Mouse (Mus musculus): ENCODE results near the gene Gprin2. TPM values are rescaled to one million over a fixed set of nuclear protein-coding genes. Genes with fewer than 3 reads are reported as not detected.
A peak's percentile ranks its signal among the peaks of the same experiment; 100 is the strongest.

The Gprin2 gene
- polyA plus RNA-seq, 1 experiment from 2014 or later, result 2.0 TPM

DNA sequence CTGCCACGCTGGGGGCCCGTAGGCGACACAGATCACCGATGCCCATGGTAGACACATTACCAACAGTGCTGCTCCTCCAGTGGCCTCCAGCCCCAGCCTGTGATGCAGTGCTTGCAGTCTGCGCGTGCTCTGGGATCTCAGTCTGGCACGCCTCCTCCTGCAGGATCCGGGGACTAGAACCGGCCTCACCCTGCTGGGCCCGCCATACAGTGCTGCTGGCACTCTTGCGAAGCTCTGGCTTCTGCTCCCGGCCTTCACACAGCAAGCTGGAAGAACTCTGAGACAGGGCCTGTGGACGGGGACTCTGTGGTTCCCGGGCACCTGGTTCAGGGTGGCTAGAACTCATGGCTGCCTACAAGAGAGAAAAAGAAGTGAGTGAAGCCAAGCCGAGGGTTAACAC, 6.0 kb downstream of the Gprin2 start:
- H3K4me3 ChIP-seq, result no peak overlapping the region
- H3K4me1 ChIP-seq, result peaks cover 1% of the 10 kb centered on the region; the same call in 1 of the 2 replicates
- H3K4me2 ChIP-seq, result no peak overlapping the region
- WGBS, result 87% methylated on average over 15 of the region's 15 CpGs
- peaks cover 4% of the 10 kb centered on the region; the same call in 1 of the 2 replicates for H3K27me3 ChIP-seq
- H3K9me3 ChIP-seq (replicated peaks), result no peaks in the 10 kb centered on the region
- no peak for ATAC-seq
- no peak overlapping the region for H3K27ac ChIP-seq
- no peak overlapping the region for H3K9ac ChIP-seq
- peaks cover 9% of the 10 kb centered on the region; the same call in 1 of the 2 replicates for H3K36me3 ChIP-seq (ENCODE audit: poor library complexity, severe bottlenecking)

DNA sequence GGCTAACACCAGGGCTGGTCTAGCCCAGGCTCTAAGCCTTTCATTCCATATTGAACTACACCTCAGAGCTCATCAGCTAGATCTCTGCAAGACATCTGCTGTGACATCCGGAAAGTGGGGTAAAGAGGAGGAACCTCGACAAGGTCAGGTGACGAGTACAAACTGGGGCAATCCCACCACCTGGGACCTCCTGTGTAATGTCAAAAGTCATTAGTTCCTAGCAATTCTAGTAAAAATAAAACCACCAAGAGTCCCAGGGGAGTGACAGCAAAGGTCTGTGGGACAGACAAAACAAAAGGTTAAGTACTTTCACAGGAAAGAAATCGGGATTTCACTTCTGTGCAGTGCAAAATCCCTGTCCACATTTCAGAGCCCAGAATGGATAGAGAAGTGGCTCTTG, 7.6 kb downstream of the Gprin2 start:
- Histone ChIP-seq H3K4me2 (no peak overlapping the region), H3K27me3 (no peaks in the 10 kb centered on the region), H3K36me3 (ENCODE audit: poor library complexity, severe bottlenecking) (peaks cover 9% of the 10 kb centered on the region; the same call in 1 of the 2 replicates), H3K9me3 (replicated peaks) (no peaks in the 10 kb centered on the region), H3K4me1 (no peaks in the 10 kb centered on the region), H3K4me3 (no peak overlapping the region), H3K9ac (no peak overlapping the region), H3K27ac (no peak overlapping the region)
- no peak for ATAC-seq
- 88% methylated on average over 4 of the region's 4 CpGs for WGBS

DNA sequence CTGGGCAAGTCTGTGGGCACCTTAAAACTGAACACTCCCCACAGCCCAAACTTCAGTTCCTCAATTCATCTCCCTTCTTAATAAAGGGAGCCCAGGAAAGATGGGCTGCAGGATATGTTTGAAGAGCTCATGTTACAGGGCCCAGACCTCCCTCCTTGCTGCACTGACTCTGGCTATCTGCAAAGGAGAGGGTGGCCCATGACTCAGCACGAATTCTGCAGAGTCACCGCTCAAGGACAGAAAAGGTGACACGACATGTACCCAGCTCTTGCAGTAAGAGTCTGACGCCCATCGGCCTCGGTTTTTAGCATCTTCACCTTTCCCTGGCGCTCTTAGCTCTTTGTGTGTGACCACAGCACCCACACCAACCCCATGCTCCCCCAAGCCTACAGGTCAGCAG, 11.1 kb downstream of the Gprin2 start:
- 72% methylated on average over 7 of the region's 7 CpGs for WGBS
- no peak for ATAC-seq
- H3K4me3 ChIP-seq, result no peak overlapping the region

DNA sequence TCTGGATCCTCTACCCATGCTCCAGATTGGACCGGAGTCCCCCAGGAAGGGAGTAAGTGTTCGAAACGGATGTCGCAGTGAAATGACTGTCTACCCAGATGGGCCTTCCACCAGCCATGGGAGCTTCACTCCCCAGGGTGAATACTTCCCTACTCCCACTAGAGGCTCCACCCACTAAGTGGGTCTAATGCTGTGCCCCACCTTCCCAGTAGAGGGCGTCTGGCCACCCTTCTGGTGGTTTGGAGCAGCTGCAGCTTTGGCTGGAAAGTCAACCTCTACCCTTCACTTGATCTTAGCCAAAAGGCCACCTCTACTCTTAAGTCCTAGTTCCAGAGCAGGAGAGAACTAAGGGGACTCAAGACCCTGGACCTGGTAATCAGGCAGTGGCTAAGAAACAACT, 12.8 kb downstream of the Gprin2 start:
- Histone ChIP-seq H3K4me1 (no peaks in the 10 kb centered on the region), H3K36me3 (ENCODE audit: poor library complexity, severe bottlenecking) (no peaks in the 10 kb centered on the region), H3K4me2 (no peak overlapping the region), H3K27ac (no peak overlapping the region), H3K27me3 (no peaks in the 10 kb centered on the region), H3K4me3 (no peak overlapping the region), H3K9ac (no peak overlapping the region), H3K9me3 (replicated peaks) (no peaks in the 10 kb centered on the region)
- ATAC-seq, result no peak
- 65% methylated on average over 5 of the region's 5 CpGs for WGBS

More for the DNA sequence above, 11.1 kb downstream of the Gprin2 start:
- Histone ChIP-seq H3K4me1 (no peaks in the 10 kb centered on the region), H3K27ac (no peak overlapping the region), H3K27me3 (no peaks in the 10 kb centered on the region), H3K9me3 (replicated peaks) (no peaks in the 10 kb centered on the region), H3K36me3 (ENCODE audit: poor library complexity, severe bottlenecking) (peaks cover 9% of the 10 kb centered on the region; the same call in 1 of the 2 replicates), H3K4me2 (no peak overlapping the region), H3K9ac (no peak overlapping the region)

DNA sequence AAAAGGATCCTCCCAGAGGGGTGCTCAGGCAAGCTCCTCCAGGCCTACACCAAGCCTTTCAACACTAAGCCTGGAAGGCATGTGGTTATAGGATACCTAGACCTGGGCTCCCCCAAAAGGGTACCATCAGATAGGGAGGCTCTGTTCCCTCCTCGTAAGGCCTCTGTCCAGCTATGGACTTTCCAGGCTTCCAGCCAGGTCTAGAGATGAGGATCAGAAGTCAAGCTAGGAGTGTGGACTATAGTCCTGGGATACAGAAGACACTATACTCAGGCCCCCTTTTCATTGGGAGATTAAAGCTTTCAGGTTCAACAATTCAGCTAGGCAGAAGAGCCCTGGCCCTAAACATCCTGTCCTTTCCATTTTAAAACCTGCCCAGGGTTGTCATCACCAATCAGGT, 18.4 kb downstream of the Gprin2 start:
- Histone ChIP-seq H3K4me2 (no peak overlapping the region), H3K36me3 (ENCODE audit: poor library complexity, severe bottlenecking) (no peaks in the 10 kb centered on the region), H3K27me3 (no peaks in the 10 kb centered on the region), H3K4me3 (no peak overlapping the region), H3K4me1 (no peaks in the 10 kb centered on the region), H3K27ac (no peak overlapping the region), H3K9me3 (replicated peaks) (no peaks in the 10 kb centered on the region), H3K9ac (no peak overlapping the region)
- no peak for ATAC-seq
- WGBS, result 97% methylated on average over 1 of the region's 1 CpGs

DNA sequence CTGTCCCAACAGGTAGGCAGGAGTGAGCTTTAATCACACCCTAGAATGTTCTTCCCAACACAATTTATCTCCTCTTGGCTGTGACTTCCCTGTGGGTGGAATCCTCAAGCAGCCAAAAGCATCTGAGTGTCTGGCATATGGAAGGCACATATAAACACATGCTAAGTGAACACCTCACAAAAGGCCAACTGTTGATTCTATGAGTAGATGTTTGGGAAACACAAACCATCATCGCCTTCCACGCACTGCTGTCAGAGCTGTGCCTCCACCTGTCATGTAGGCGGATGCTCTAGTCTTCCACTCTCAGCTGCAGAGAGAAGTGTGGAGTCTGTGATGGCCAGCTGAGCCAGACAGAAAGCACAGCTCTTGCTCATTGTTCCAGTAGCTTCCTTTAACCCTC, 22.1 kb downstream of the Gprin2 start:
- H3K4me2 ChIP-seq, result no peak overlapping the region
- no peak for ATAC-seq
- 95% methylated on average over 3 of the region's 3 CpGs for WGBS
- no peaks in the 10 kb centered on the region for H3K27me3 ChIP-seq
- no peaks in the 10 kb centered on the region for H3K9me3 ChIP-seq (replicated peaks)
- H3K4me1 ChIP-seq, result no peaks in the 10 kb centered on the region
- H3K9ac ChIP-seq, result no peak overlapping the region
- H3K27ac ChIP-seq, result no peak overlapping the region
- no peak overlapping the region for H3K4me3 ChIP-seq
- H3K36me3 ChIP-seq (ENCODE audit: poor library complexity, severe bottlenecking), result no peaks in the 10 kb centered on the region

DNA sequence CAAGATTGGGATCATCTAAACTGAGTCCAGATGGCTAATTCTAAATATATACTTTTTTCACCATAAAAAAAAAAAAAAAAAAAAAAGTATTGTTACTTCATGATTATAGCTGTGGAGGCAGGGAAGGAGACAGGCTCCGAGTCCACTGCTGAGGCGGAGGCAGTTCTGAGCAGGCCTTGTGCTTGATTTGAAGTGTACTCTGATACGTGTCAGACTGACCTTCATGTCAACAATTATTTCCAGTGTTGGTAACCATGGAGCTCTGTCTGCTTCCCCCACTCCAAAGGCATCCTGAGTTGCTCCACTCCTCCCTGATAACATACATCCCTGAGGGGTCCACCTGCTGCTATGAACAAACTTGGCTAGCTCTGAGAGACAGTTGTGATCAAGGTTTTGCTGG, 30.3 kb downstream of the Gprin2 start:
- Histone ChIP-seq H3K36me3 (ENCODE audit: poor library complexity, severe bottlenecking) (no peaks in the 10 kb centered on the region), H3K27me3 (no peaks in the 10 kb centered on the region), H3K9ac (no peak overlapping the region), H3K4me1 (no peaks in the 10 kb centered on the region), H3K4me2 (no peak overlapping the region), H3K27ac (no peak overlapping the region), H3K9me3 (replicated peaks) (no peaks in the 10 kb centered on the region), H3K4me3 (no peak overlapping the region)
- ATAC-seq, result no peak
- WGBS, result 86% methylated on average over 3 of the region's 3 CpGs

DNA sequence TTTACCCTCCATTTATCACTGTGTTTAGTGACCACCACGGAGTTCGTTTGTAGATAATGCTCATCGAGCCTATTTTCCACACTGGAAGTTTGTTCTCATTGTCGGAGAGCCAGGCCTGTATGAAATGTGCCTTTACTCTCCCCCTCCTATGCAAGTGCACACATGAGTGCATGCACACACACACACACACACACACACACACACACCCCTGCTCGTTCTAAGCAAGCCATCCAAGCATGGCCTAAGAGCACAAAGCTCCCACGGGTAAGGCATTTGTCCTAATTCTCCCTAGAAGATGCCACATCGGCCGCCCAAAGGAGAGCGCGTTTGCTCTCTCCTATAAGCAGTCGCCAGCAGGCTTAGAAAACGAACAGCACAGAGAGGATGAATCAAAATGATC, 45.7 kb downstream of the Gprin2 start:
- H3K36me3 ChIP-seq (ENCODE audit: poor library complexity, severe bottlenecking), result no peaks in the 10 kb centered on the region

DNA sequence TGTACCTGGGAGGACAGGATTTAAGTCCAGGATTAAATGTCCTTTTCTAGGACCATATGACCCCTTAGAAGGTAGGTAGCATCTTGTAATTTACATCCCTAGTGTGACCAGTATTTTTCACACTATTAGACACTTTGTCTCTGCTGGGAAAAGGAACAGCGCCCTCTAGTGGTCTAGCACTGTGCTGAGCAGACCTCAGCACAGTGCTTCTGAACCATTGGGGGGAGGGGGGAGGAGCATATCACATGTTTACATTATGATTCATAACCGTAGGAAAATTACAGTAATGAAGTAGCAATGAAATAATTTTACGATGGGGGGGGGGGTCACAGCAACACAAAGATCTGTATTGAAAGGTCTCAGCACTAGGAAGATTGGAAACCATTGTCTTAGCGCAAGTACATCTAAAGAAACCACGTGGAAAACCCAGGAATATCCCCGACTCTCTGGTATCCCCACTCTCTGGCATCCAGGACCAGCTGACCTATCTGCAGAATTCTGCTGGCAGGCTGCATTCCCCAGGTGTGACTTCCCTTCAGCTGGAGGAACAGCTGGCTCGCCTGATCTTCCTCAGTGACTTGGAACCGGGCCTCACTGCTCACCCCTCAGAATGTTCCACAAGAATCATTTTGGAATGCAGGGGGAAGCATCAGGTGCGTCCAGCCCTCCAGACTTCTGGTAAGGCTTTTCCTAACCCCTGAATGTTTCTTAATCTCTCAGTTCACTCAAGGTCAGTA, 46.7 kb downstream of the Gprin2 start:
- ATAC-seq, result peak; percentile 82; the same call in 1 of the 2 replicates
- Histone ChIP-seq H3K9ac (no peak overlapping the region), H3K4me3 (no peak overlapping the region), H3K9me3 (replicated peaks) (no peaks in the 10 kb centered on the region), H3K4me1 (0 out of 2 replicates have a peak, but pooled peaks cover 4% of the 10 kb centered on the region), H3K27me3 (peaks cover 22% of the 10 kb centered on the region), H3K36me3 (ENCODE audit: poor library complexity, severe bottlenecking) (no peaks in the 10 kb centered on the region), H3K27ac (no peak overlapping the region), H3K4me2 (no peak overlapping the region)
- 65% methylated on average over 9 of the region's 9 CpGs for WGBS

More for the DNA sequence above, 45.7 kb downstream of the Gprin2 start:
- H3K27me3 ChIP-seq, result peaks cover 22% of the 10 kb centered on the region
- no peak overlapping the region for H3K27ac ChIP-seq
- H3K4me2 ChIP-seq, result no peak overlapping the region
- H3K4me1 ChIP-seq, result 0 out of 2 replicates have a peak, but pooled peaks cover 4% of the 10 kb centered on the region
- no peak overlapping the region for H3K4me3 ChIP-seq
- 42% methylated on average over 12 of the region's 12 CpGs for WGBS
- no peak for ATAC-seq
- H3K9me3 ChIP-seq (replicated peaks), result no peaks in the 10 kb centered on the region
- H3K9ac ChIP-seq, result no peak overlapping the region

DNA sequence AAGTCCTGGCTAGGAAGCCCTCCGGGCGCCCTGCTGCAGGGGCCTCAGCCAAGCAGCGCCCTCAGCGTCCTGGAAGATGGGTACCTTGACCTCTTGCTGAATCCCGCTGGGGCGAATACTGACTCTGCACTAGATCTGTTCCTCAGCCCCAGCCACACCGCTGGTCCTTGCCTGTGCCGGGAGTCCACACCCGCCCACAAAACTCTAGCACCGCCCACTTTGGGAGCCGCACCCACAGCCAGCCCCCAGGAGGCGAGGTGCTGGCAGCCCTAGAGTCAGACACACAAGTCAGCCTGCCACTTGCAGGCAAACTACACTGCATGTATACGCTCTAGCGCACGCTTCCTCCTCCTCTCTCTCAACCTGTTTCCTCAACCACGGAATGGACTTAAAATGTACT, 49.1 kb downstream of the Gprin2 start, which contains the start of gene Npy4r:
Gene Npy4r (minus strand): TSS at position 148 of the 400 bp plus-strand sequence.
- WGBS, result 25% methylated on average over 16 of the region's 16 CpGs
- Histone ChIP-seq H3K4me1 (0 out of 2 replicates have a peak, but pooled peaks cover 4% of the 10 kb centered on the region), H3K27me3 (peaks cover 26% of the 10 kb centered on the region)

DNA sequence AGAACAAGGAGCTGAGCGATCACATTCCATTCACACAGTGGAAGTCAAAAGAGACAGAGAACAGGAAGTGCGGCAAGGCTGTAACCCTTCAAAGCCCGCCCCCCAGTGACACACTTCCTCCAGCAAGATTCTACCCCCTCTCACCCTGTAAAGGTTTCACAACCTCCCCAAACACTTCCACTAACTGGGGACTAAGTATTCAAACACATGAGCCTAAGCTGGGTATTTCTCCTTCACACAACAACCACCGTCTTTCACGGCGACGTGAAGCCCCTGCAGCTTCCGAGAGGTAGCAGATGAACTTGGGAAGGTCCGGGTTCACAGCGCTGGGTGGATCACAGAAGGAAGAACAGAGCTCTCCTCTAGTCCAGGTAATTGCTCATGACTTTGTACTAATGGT, 58.5 kb downstream of the Gprin2 start:
- no peaks in the 10 kb centered on the region for H3K9me3 ChIP-seq (replicated peaks)

More for the DNA sequence above, 49.1 kb downstream of the Gprin2 start, which contains the start of gene Npy4r:
- no peaks in the 10 kb centered on the region for H3K9me3 ChIP-seq (replicated peaks)
- H3K4me2 ChIP-seq, result no peak within 1 kb of the TSS
- no peak within 1 kb of the TSS for H3K9ac ChIP-seq
- ATAC-seq, result peak; percentile 59; the same call in 1 of the 2 replicates
- no peak within 1 kb of the TSS for H3K27ac ChIP-seq
- no peaks in the 10 kb centered on the region for H3K36me3 ChIP-seq (ENCODE audit: poor library complexity, severe bottlenecking)
- no peak within 1 kb of the TSS for H3K4me3 ChIP-seq

DNA sequence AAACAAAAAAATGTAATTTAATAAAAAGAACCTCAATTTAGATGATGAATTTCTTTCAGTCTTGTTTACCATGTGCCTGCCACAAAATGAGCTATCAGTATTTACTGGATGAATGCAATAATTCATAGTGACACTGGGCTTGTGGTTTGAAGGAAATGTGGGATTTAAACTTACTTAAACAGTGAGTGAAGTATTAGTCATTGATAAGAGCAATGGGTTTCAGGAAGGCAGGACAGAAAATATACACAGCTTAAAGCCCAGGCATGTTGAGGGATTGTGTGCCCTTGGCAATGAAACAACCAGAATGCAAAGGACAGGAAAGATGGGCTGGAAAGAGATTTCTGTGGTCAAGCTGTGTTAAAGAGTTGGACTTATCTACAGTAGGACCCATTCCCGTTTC, 59.1 kb downstream of the Gprin2 start:
- Histone ChIP-seq H3K27ac (no peak overlapping the region), H3K36me3 (ENCODE audit: poor library complexity, severe bottlenecking) (no peaks in the 10 kb centered on the region), H3K9ac (no peak overlapping the region), H3K27me3 (peaks cover 62% of the 10 kb centered on the region), H3K4me1 (peaks cover 5% of the 10 kb centered on the region; the same call in 1 of the 2 replicates), H3K4me3 (no peak overlapping the region), H3K9me3 (replicated peaks) (no peaks in the 10 kb centered on the region), H3K4me2 (no peak overlapping the region)
- 69% methylated on average over 1 of the region's 1 CpGs for WGBS
- no peak for ATAC-seq

More for the DNA sequence above, 58.5 kb downstream of the Gprin2 start:
- no peak for ATAC-seq
- no peak overlapping the region for H3K4me2 ChIP-seq
- H3K4me3 ChIP-seq, result no peak overlapping the region
- no peak overlapping the region for H3K9ac ChIP-seq
- no peaks in the 10 kb centered on the region for H3K36me3 ChIP-seq (ENCODE audit: poor library complexity, severe bottlenecking)
- H3K4me1 ChIP-seq, result peaks cover 5% of the 10 kb centered on the region; the same call in 1 of the 2 replicates
- no peak overlapping the region for H3K27ac ChIP-seq
- H3K27me3 ChIP-seq, result peaks cover 56% of the 10 kb centered on the region
- WGBS, result 91% methylated on average over 10 of the region's 10 CpGs

Measured in forebrain, embryonic 13.5 days (tissue).